Mouse (Mus musculus) kidney, postnatal 36 days (tissue): Measurements from ENCODE around the gene Zrsr1.

Experiments
- DNase-seq, 2 experiments: peaks; one replicate each; pipeline ENCODE4 v3.0.0; 2021 to 2022; ENCODE audit warnings: mixed read lengths in 2 of 2

Gene Zrsr1

GRCm38 (mm10) chr11:22973599-22973998, 1.8 kb downstream of the Zrsr1 start:
- no peak for DNase-seq

GRCm38 (mm10) chr11:22978215-22978614, 6.4 kb downstream of the Zrsr1 start:
- no peak for DNase-seq

GRCm38 (mm10) chr11:22978711-22979110, 6.9 kb downstream of the Zrsr1 start:
- no peak for DNase-seq

- DNase-seq: no peak
These were observed 7.4 kb downstream of the Zrsr1 start for GRCm38 (mm10) chr11:22979221-22979620.

DNA sequence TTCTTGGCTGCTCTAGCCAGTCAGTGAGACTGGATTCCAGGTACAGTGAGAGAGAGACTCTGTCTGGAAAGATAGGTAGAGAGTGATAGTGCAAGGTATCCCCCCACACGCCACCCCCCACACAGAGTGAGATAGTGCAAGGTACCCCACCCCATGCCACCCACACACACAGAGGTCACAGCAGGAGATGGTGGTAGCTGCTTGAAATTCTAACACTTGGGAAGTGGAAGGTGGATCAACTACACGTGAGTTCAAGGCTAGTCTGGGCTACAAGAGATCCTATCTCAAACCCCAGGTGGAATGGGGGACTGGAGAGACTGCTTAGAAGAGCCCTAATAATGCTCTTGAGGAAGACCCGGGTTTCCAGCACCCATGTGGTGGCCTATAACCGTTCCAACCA, 9.2 kb downstream of the Zrsr1 start:
- DNase-seq: no peak

GRCm38 (mm10) chr11:22981543-22981950, 9.7 kb downstream of the Zrsr1 start:
- DNase-seq: no peak

- DNase-seq: peak; percentile 96 to 99
These were observed 10.4 kb downstream of the Zrsr1 start, which contains the start of the genes Gm28048 and Commd1 for GRCm38 (mm10) chr11:22981984-22982757. Gm28048 (minus strand) TSS chr11:22982090. Commd1 (minus strand) TSS chr11:22982382.

DNA sequence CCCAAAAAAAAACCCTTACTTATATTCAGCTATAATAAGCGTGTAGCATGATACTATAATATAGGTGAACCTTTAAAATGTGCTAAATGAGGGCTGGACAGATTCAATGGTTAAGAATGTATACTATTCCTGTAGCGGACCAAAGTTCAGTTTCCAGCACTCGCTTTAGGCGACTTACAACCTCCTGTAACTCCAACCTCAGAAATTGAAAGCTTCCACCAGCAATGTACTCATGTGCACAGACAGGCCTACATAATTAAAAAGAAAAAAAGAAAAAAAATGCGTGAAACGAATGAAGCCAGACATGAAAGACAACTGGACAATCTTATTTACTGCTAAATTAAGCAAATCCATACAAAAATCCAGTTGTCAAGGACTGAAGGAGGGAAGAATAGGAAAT, 11.0 kb downstream of the Zrsr1 start:
- no peak for DNase-seq

GRCm38 (mm10) chr11:22985510-22985909, 13.7 kb downstream of the Zrsr1 start:
- no peak for DNase-seq

- DNase-seq: peak; percentile 56 to 77
These were observed 15.6 kb downstream of the Zrsr1 start for GRCm38 (mm10) chr11:22987357-22987756.

DNA sequence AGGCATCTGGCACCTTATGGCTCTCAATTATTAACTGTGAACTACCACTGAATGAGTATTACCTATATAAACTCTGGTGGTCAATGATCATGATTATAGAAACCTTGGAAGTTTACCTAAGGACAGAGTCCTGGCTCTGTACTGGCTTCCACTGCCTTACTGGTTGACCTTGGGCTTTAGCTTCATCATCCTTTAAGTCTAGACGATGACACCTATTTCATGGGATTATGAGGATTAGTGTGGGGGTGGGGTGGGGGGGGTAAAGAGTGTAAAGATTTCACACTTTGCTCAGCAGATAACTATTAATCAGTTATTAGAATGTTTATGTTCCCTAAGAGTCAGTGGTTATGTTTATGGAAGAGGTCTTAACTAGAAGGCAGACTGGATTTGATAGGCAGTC, 18.0 kb downstream of the Zrsr1 start:
- DNase-seq: no peak

- DNase-seq: peak; percentile 95 to 96
These were observed 18.8 kb downstream of the Zrsr1 start, which contains the start of gene Cct4 for GRCm38 (mm10) chr11:22990393-22991126. Cct4 (plus strand) TSS chr11:22990519.

GRCm38 (mm10) chr11:22991218-22991835, 19.5 kb downstream of the Zrsr1 start:
- no peak for DNase-seq

GRCm38 (mm10) chr11:22994271-22994670, 22.5 kb downstream of the Zrsr1 start:
- no peak for DNase-seq

DNA sequence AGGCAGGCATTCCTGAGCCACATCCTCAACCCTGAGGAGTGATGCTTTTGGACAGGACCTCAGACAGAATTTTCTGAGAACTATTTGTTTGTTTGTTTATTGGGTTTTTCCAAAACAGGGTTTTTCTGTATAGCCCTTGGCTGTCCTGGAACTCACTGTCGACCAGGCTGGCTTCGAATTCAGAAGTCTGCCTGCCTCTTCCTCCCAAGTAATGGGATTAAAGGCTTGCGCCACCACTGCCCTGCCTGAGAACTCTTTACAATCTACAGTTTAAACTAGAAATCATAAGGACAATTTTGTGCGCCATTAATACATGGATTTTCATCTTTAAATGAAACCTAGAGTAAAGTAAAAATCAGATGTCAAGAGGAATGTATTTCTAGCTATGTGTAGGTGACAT, 23.7 kb downstream of the Zrsr1 start:
- DNase-seq: no peak

- no peak for DNase-seq
These were observed 26.5 kb downstream of the Zrsr1 start for GRCm38 (mm10) chr11:22998308-22998707.

DNA sequence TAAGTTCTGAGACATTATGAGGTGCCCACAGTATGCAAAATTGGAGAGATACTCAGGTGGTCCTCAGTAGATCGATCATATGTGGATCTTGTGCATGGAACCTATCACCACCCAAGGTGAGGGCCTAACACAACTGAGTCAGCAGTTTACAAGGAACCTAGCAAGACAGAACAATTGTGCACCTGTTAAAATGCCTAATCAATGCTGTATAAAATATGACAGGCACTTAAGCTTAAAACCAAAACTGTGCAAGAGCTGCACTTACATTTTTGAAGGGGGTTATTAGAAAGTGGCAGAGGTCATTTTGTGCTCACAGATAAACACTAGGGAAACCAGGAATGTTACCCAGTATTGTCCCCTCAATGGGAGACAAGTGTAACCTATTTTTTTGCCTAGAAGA, 33.5 kb downstream of the Zrsr1 start:
- DNase-seq: no peak

- DNase-seq: no peak
These were observed 35.3 kb downstream of the Zrsr1 start for GRCm38 (mm10) chr11:23007166-23007480.

- peak; percentile 77 to 94 for DNase-seq
These were observed 35.8 kb downstream of the Zrsr1 start, which contains the start of gene Fam161a for GRCm38 (mm10) chr11:23007481-23008180. Fam161a (plus strand) TSS chr11:23007531.

DNA sequence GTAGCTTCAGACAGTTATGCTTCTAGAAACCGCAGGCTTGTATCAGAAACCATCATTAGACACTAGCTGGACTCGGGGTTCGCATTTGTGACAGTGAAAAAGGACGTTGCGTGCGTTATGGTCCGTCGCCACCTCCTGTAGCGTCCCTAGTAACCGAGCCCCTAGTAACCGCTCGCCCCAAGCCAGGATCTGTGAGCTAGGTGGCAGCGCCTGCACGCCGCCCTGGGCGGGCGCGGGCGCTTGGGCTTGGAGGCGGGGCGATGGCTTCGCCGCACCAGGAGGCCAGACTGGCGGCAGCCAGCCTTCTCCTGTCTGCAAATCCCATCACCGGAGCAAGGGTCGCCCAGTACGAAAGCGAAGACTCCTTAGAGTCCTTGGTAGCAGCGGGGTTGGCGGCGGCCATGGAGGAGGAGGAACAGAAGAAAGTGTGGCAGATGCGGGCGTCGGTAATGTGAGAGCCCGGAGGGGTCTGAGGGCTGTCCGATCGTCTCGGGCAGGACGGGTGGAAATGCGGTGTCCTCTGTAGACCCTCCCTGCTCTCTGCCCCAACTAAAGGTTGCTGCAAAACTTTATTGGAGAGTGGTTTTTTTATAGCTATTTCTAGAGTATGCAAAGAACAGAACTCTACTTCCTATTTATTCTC, 36.5 kb downstream of the Zrsr1 start:
- DNase-seq: peak; percentile 89 to 91

DNA sequence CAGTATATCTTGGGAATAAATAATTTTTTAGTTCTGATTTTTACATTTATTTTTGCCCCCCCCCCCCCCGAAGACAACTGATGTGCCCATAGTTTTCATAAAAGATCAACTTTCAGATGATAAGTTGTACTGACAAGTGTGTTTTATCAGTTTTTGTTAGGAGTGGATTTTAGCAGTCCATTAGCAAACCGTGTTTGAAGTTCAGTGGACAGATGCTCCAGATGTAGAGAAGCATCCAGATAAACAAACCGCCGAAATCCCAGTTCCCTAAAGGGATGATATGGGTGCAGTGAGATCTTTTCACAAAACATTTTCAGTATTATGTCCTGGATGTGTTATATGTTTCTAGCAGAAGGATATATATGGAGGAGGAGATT, 37.0 kb downstream of the Zrsr1 start:
- DNase-seq: no peak

- DNase-seq: no peak
These were observed 41.3 kb downstream of the Zrsr1 start for GRCm38 (mm10) chr11:23013096-23013495.
